Mouse (Mus musculus): ENCODE results near the gene Il16.

Il16 gene

GRCm38 (mm10) chr7:83745413-83746106, at the start of gene Il16:
Il16 (minus strand) TSS chr7:83745726.
- DNase-seq = peak; percentile 43

GRCm38 (mm10) chr7:83794705-83795104, 49.2 kb upstream of the Il16 start, which contains the start of gene Cfap161:
Cfap161 (minus strand) TSS chr7:83794880.
- no peak for DNase-seq

- peak; percentile 0 for DNase-seq
These were observed 48.6 kb upstream of the Il16 start for GRCm38 (mm10) chr7:83794006-83794683.

GRCm38 (mm10) chr7:83780881-83781280, 35.4 kb upstream of the Il16 start:
- DNase-seq = peak; percentile 3

GRCm38 (mm10) chr7:83780026-83780425, 34.5 kb upstream of the Il16 start:
- DNase-seq = peak; percentile 10

GRCm38 (mm10) chr7:83779028-83779427, 33.5 kb upstream of the Il16 start:
- DNase-seq = peak; percentile 2

- peak; percentile 1 for DNase-seq
These were observed 33.0 kb upstream of the Il16 start for GRCm38 (mm10) chr7:83778516-83778915.

- peak; percentile 71 for DNase-seq
These were observed 29.2 kb upstream of the Il16 start for GRCm38 (mm10) chr7:83774721-83775120.

- peak; percentile 82 for DNase-seq
These were observed 18.1 kb upstream of the Il16 start for GRCm38 (mm10) chr7:83763674-83764073.

GRCm38 (mm10) chr7:83762336-83762735, 16.8 kb upstream of the Il16 start:
- DNase-seq = peak; percentile 24

- DNase-seq = peak; percentile 95
These were observed 5.5 kb upstream of the Il16 start for GRCm38 (mm10) chr7:83751055-83751454.

- DNase-seq = peak; percentile 13
These were observed 2.9 kb upstream of the Il16 start for GRCm38 (mm10) chr7:83748405-83748804.

- peak; percentile 16 for DNase-seq
These were observed 671 bp upstream of the Il16 start for GRCm38 (mm10) chr7:83746107-83746687.

- DNase-seq = no peak
These were observed 487 bp downstream of the Il16 start for GRCm38 (mm10) chr7:83745065-83745412.

GRCm38 (mm10) chr7:83744250-83744649, 1.3 kb downstream of the Il16 start:
- DNase-seq = peak; percentile 10

- no peak for DNase-seq
These were observed 2.8 kb downstream of the Il16 start for GRCm38 (mm10) chr7:83742690-83743089.

GRCm38 (mm10) chr7:83742026-83742425, 3.5 kb downstream of the Il16 start:
- no peak for DNase-seq

- no peak for DNase-seq
These were observed 5.7 kb downstream of the Il16 start for GRCm38 (mm10) chr7:83739680-83740310.

- no peak for DNase-seq
These were observed 6.7 kb downstream of the Il16 start for GRCm38 (mm10) chr7:83738623-83739462.

GRCm38 (mm10) chr7:83737914-83738490, 7.5 kb downstream of the Il16 start:
- DNase-seq = no peak

- DNase-seq = peak; percentile 45
These were observed 9.0 kb downstream of the Il16 start for GRCm38 (mm10) chr7:83736341-83737115.

Data from cerebellum, adult 9-11 months (tissue).